Mouse (Mus musculus): Measurements from ENCODE around the gene Ptpre. TPM values are rescaled to one million over a fixed set of nuclear protein-coding genes. Genes with fewer than 3 reads are reported as not detected.
"Not testable (repeated sequence)": the region's sequence is repeated elsewhere in the genome, so short reads cannot be mapped to it uniquely, and the experiment has no call there.

Gene Ptpre
- polyA plus RNA-seq, 1 experiment from 2014 or later: 0.77 TPM

DNA sequence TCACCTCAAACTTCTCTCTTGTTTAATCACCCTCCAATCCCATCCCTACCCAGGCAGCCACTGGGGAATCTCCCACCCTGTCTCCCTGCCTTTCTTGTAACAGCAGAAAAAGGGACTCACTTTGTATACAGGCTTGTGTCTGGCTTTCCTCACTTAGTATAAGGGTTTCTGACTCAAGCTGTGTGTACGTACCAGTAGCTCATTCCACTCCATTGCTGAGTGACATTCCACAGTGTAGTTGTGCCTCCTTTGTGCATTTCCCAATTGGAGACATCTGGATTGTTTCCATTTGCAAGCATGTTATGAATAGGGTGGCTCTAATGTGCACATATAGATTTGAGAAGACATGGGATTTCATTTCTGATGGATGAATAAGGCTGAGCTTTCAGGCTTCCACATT is 23.0 kb downstream of the Ptpre start:
- H3K27me3 ChIP-seq (ENCODE audit: control insufficient read depth, insufficient read depth, low read length): no peaks in the 10 kb centered on the region
- H3K9ac ChIP-seq (ENCODE audit: low read length): no peak overlapping the region
- H3K4me2 ChIP-seq (ENCODE audit: low read depth, low read length, severe bottlenecking): no peak overlapping the region
- H3K27ac ChIP-seq (ENCODE audit: low read depth, low read length): no peak overlapping the region
- 69% methylated on average over 1 of the region's 1 CpGs for WGBS
- no peaks in the 10 kb centered on the region for H3K36me3 ChIP-seq (ENCODE audit: control insufficient read depth, insufficient read depth, low read length)
- no peak for ATAC-seq (replicated peaks; ENCODE audit: low FRiP score)
- no peak overlapping the region for H3K4me3 ChIP-seq (ENCODE audit: low read depth, low read length)
- DNase-seq (ENCODE audit: low spot score): no peak
- no peaks in the 10 kb centered on the region for H3K4me1 ChIP-seq (replicated peaks; ENCODE audit: control insufficient read depth, insufficient read depth, low read length)
- H3K9me3 ChIP-seq (ENCODE audit: control insufficient read depth, low read length): no peaks in the 10 kb centered on the region

DNA sequence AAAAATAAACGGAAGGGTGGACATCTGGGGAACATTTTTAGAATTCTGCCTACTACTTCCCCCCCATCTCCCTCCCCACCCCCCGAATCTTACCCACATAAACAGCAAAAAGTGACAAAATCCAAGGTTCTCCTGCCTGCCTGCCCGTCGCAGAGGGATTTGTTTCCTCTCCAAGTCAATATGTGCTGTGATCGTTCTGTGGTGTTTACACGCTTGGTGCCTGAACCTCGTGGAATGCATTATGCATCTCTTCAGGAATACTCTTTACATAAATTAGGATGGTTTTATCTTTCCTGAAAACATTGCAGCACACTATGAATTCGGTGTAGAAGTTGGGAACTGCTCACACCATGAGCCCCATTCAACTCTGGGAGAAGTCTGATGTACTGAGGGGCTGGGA is 26.7 kb downstream of the Ptpre start:
- DNase-seq (ENCODE audit: low spot score) (no peak), ATAC-seq (replicated peaks; ENCODE audit: low FRiP score) (no peak)
- no peaks in the 10 kb centered on the region for H3K27me3 ChIP-seq (ENCODE audit: control insufficient read depth, insufficient read depth, low read length)
- no peak overlapping the region for H3K9ac ChIP-seq (ENCODE audit: low read length)
- H3K4me2 ChIP-seq (ENCODE audit: low read depth, low read length, severe bottlenecking): no peak overlapping the region
- no peaks in the 10 kb centered on the region for H3K9me3 ChIP-seq (ENCODE audit: control insufficient read depth, low read length)
- H3K36me3 ChIP-seq (ENCODE audit: control insufficient read depth, insufficient read depth, low read length): no peaks in the 10 kb centered on the region
- no peak overlapping the region for H3K4me3 ChIP-seq (ENCODE audit: low read depth, low read length)
- H3K27ac ChIP-seq (ENCODE audit: low read depth, low read length): no peak overlapping the region
- H3K4me1 ChIP-seq (replicated peaks; ENCODE audit: control insufficient read depth, insufficient read depth, low read length): no peaks in the 10 kb centered on the region
- 78% methylated on average over 8 of the region's 8 CpGs for WGBS

DNA sequence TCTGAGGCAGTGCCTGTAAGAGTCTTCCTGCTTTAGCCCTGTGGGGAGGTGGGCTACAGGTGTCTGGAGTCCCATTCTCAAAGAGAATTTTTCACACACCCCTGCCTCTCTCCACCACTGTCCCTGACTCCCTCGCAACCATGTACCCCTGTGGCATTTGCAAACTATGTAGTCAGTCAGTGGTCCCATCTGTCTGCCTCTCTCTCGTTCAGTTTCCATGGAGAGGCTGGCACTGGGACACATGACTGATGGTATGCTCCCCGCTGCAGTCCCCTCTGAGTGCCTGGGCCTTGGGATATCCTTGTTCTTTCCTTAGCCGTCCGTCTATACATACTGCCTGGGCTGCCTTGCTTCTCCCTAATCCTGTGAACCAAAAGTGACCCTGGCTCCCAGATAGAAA is 28.7 kb downstream of the Ptpre start:
- no peak overlapping the region for H3K4me3 ChIP-seq (ENCODE audit: low read depth, low read length)
- DNase-seq (ENCODE audit: low spot score) (no peak), ATAC-seq (replicated peaks; ENCODE audit: low FRiP score) (no peak)
- 89% methylated on average over 5 of the region's 5 CpGs for WGBS
- H3K9ac ChIP-seq (ENCODE audit: low read length): no peak overlapping the region
- no peak overlapping the region for H3K27ac ChIP-seq (ENCODE audit: low read depth, low read length)
- H3K9me3 ChIP-seq (ENCODE audit: control insufficient read depth, low read length): no peaks in the 10 kb centered on the region
- H3K4me2 ChIP-seq (ENCODE audit: low read depth, low read length, severe bottlenecking): no peak overlapping the region
- H3K27me3 ChIP-seq (ENCODE audit: control insufficient read depth, insufficient read depth, low read length): no peaks in the 10 kb centered on the region
- H3K4me1 ChIP-seq (replicated peaks; ENCODE audit: control insufficient read depth, insufficient read depth, low read length): no peaks in the 10 kb centered on the region
- H3K36me3 ChIP-seq (ENCODE audit: control insufficient read depth, insufficient read depth, low read length): no peaks in the 10 kb centered on the region

DNA sequence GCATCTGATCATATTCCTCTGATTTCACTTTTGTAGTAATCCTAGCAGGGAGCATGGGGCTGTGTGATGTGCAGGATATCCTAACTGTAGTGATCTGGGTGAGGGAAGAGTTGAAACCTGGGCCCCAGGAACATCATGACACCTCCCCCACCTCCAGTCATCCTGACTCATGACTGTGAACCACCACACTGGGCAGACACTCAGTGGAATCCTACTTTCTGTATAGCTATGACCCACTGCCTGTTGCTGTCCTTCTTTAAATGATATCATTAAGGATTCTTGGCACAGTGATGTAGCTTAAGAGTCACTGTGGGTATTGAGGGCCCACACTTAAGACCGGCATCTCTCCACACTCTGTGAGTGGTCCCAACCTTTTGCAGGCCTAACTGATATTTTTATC is 30.3 kb downstream of the Ptpre start:
- Histone ChIP-seq H3K9ac (ENCODE audit: low read length) (no peak overlapping the region), H3K9me3 (ENCODE audit: control insufficient read depth, low read length) (no peaks in the 10 kb centered on the region), H3K4me2 (ENCODE audit: low read depth, low read length, severe bottlenecking) (no peak overlapping the region), H3K4me3 (ENCODE audit: low read depth, low read length) (no peak overlapping the region), H3K27me3 (ENCODE audit: control insufficient read depth, insufficient read depth, low read length) (no peaks in the 10 kb centered on the region), H3K36me3 (ENCODE audit: control insufficient read depth, insufficient read depth, low read length) (no peaks in the 10 kb centered on the region), H3K27ac (ENCODE audit: low read depth, low read length) (no peak overlapping the region), H3K4me1 (replicated peaks; ENCODE audit: control insufficient read depth, insufficient read depth, low read length) (no peaks in the 10 kb centered on the region)
- DNase-seq (ENCODE audit: low spot score) (no peak), ATAC-seq (replicated peaks; ENCODE audit: low FRiP score) (no peak)
- WGBS: 100% methylated on average over 1 of the region's 1 CpGs

DNA sequence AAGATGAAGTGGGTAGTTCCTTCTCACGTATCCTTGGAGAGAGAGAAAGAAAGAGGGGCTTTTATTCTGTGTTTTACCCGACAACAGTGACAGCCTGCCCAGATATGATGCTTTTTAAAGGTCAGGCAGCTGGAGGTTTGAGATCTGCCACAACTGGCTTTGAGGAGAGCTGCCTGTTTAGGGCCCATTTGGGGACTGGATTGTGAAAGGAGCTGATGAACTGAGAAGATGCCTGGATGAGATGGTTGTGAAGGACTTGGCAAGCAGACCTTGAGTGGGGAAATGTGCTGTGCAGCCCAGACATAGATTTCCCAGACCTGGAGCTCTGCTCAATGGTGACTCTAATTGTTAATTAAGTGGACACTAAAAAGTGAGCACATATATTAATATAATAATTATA is 31.3 kb downstream of the Ptpre start:
- H3K9ac ChIP-seq (ENCODE audit: low read length): no peak overlapping the region
- H3K36me3 ChIP-seq (ENCODE audit: control insufficient read depth, insufficient read depth, low read length): no peaks in the 10 kb centered on the region
- no peak for DNase-seq (ENCODE audit: low spot score)
- no peak overlapping the region for H3K4me3 ChIP-seq (ENCODE audit: low read depth, low read length)
- no peak overlapping the region for H3K27ac ChIP-seq (ENCODE audit: low read depth, low read length)
- H3K27me3 ChIP-seq (ENCODE audit: control insufficient read depth, insufficient read depth, low read length): no peaks in the 10 kb centered on the region
- H3K4me1 ChIP-seq (replicated peaks; ENCODE audit: control insufficient read depth, insufficient read depth, low read length): no peaks in the 10 kb centered on the region
- WGBS: 78% methylated on average over 2 of the region's 2 CpGs
- no peak overlapping the region for H3K4me2 ChIP-seq (ENCODE audit: low read depth, low read length, severe bottlenecking)
- H3K9me3 ChIP-seq (ENCODE audit: control insufficient read depth, low read length): no peaks in the 10 kb centered on the region
- ATAC-seq (replicated peaks; ENCODE audit: low FRiP score): no peak

DNA sequence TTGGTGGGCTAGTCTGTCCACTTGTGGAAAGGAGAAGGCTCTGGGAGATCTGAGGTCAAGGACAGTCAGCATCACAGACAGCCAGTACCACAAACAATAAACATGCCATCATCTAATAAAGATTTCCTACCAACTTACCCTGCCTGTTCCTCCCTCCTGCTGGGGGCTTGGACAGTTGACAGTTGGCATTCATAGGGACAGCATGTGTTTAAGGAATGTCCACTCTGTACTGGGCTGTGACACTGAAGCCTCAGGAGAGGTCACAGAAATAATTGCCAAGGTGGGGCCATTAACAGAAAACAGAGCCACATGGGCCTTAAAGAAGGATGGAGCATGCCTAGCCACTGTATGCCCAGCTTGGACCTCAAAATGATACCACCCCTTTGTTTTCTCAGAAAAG is 34.1 kb downstream of the Ptpre start:
- Histone ChIP-seq H3K4me2 (ENCODE audit: low read depth, low read length, severe bottlenecking) (no peak overlapping the region), H3K4me3 (ENCODE audit: low read depth, low read length) (no peak overlapping the region), H3K9me3 (ENCODE audit: control insufficient read depth, low read length) (no peaks in the 10 kb centered on the region), H3K27me3 (ENCODE audit: control insufficient read depth, insufficient read depth, low read length) (no peaks in the 10 kb centered on the region), H3K27ac (ENCODE audit: low read depth, low read length) (no peak overlapping the region), H3K9ac (ENCODE audit: low read length) (no peak overlapping the region), H3K4me1 (replicated peaks; ENCODE audit: control insufficient read depth, insufficient read depth, low read length) (no peaks in the 10 kb centered on the region), H3K36me3 (ENCODE audit: control insufficient read depth, insufficient read depth, low read length) (no peaks in the 10 kb centered on the region)
- ATAC-seq (replicated peaks; ENCODE audit: low FRiP score) (no peak), DNase-seq (ENCODE audit: low spot score) (no peak)

DNA sequence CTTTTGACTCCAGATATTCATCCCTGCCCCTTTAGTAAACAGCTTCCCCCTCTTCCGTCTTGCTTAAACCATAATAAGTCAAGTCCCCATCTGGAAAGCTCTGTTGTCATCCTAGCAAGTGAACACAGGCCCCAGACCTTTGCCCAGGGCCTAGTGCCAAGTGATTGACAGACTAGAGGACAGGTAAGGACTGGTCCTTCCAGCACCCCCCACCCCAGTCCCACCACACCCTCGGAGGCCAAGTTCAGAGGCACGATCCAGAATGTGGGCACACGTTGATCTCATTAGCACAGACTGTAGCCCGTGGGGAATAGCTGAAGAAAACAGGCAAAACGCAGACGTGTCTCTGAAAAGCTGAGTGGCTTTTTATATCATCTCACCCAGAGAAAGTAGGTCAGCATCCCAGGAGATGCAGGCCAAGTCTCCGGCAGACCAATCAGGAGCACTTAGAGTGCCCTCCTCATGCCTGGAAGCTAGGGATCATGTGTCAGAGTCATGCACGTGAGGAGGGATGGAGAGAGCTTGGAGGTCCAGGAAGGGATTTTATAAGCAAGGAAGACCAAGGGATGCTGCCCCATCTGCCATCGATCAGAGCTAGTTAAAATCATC is 34.8 kb downstream of the Ptpre start:
- H3K36me3 ChIP-seq (ENCODE audit: control insufficient read depth, insufficient read depth, low read length): no peaks in the 10 kb centered on the region
- DNase-seq (ENCODE audit: low spot score): no peak
- no peak overlapping the region for H3K27ac ChIP-seq (ENCODE audit: low read depth, low read length)
- no peak overlapping the region for H3K9ac ChIP-seq (ENCODE audit: low read length)
- no peaks in the 10 kb centered on the region for H3K4me1 ChIP-seq (replicated peaks; ENCODE audit: control insufficient read depth, insufficient read depth, low read length)
- no peak overlapping the region for H3K4me2 ChIP-seq (ENCODE audit: low read depth, low read length, severe bottlenecking)
- no peak overlapping the region for H3K4me3 ChIP-seq (ENCODE audit: low read depth, low read length)
- no peak for ATAC-seq (replicated peaks; ENCODE audit: low FRiP score)
- H3K27me3 ChIP-seq (ENCODE audit: control insufficient read depth, insufficient read depth, low read length): no peaks in the 10 kb centered on the region
- no peaks in the 10 kb centered on the region for H3K9me3 ChIP-seq (ENCODE audit: control insufficient read depth, low read length)
- 62% methylated on average over 10 of the region's 10 CpGs for WGBS

DNA sequence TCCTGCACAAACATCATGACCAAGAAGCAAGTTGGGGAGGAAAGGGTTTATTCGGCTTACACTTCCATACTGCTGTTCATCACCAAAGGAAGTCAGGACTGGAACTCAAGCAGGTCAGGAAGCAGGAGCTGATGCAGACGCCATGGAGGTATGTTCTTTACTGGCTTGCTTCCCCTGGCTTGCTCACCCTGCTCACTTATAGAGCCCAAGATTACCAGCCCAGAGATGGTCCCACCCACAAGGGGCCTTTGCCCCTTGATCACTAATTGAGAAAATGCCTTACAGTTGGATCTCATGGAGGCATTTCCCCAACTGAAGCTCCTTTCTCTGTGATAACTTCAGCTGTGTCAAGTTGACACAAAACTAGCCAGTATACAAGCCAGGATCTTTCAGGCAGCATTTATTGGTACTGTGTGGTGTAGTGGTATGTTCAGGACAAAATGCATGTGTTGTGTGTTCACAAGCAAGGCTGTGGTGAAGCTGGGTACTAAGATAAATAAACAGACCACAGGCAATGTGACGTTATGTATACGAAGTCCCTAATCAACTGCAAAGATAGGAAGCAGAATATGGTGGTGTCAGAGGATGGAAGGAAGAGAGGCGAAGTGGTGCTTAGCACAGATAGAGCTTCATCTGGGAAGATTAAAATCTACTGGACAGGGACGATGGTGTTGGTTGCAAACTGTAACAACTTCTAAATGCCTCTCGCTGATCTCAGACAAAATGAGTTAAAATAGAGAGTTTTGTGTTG is 38.2 kb downstream of the Ptpre start:
- not testable (repeated sequence) for H3K4me3 ChIP-seq (ENCODE audit: low read depth, low read length); H3K4me1 ChIP-seq (replicated peaks; ENCODE audit: control insufficient read depth, insufficient read depth, low read length); H3K27me3 ChIP-seq (ENCODE audit: control insufficient read depth, insufficient read depth, low read length); H3K4me2 ChIP-seq (ENCODE audit: low read depth, low read length, severe bottlenecking); H3K9ac ChIP-seq (ENCODE audit: low read length); H3K36me3 ChIP-seq (ENCODE audit: control insufficient read depth, insufficient read depth, low read length); H3K9me3 ChIP-seq (ENCODE audit: control insufficient read depth, low read length); H3K27ac ChIP-seq (ENCODE audit: low read depth, low read length); ATAC-seq (replicated peaks; ENCODE audit: low FRiP score); DNase-seq (ENCODE audit: low spot score)
- 83% methylated on average over 7 of the region's 7 CpGs for WGBS

DNA sequence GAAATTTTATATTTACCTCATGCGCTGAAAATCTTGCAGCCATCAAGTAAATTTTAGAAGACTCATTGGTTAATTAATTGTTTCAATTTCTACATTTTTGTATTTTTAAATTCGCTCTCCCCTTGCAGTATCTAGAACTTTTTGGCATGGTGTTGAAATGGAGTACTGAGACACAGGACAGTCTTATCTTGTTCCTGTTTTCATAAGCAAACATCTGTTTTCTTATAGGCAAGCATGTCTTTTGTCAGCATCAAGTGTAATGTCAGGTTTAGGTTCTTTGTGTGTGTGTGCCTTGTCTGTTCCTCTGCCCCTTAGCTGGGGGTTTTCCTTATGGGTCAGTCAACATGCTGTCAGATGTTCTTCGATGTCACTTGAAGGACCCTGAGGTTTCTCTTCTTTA is 39.0 kb downstream of the Ptpre start:
- no peaks in the 10 kb centered on the region for H3K27me3 ChIP-seq (ENCODE audit: control insufficient read depth, insufficient read depth, low read length)
- no peaks in the 10 kb centered on the region for H3K4me1 ChIP-seq (replicated peaks; ENCODE audit: control insufficient read depth, insufficient read depth, low read length)
- no peak overlapping the region for H3K9ac ChIP-seq (ENCODE audit: low read length)
- ATAC-seq (replicated peaks; ENCODE audit: low FRiP score) (no peak), DNase-seq (ENCODE audit: low spot score) (no peak)
- H3K4me3 ChIP-seq (ENCODE audit: low read depth, low read length): no peak overlapping the region
- WGBS: 93% methylated on average over 3 of the region's 3 CpGs
- no peak overlapping the region for H3K27ac ChIP-seq (ENCODE audit: low read depth, low read length)
- no peak overlapping the region for H3K4me2 ChIP-seq (ENCODE audit: low read depth, low read length, severe bottlenecking)
- H3K36me3 ChIP-seq (ENCODE audit: control insufficient read depth, insufficient read depth, low read length): no peaks in the 10 kb centered on the region
- H3K9me3 ChIP-seq (ENCODE audit: control insufficient read depth, low read length): no peaks in the 10 kb centered on the region

Measured in forebrain, embryonic 11.5 days (tissue).